Mouse (Mus musculus) heart, adult 2 months (tissue): ENCODE results near the gene Fam234b. TPM values are rescaled to one million over a fixed set of nuclear protein-coding genes. Genes with fewer than 3 reads are reported as not detected.

Experiments
- DNase-seq, 2 experiments: peaks; one replicate each; pipeline ENCODE4 v3.0.0; 2021
- H3K27ac ChIP-seq: fragments of 200-600 bp; 2 replicates; pipeline ENCODE4 v1.8.1; 2022
- H3K27me3 ChIP-seq: fragments of 200-500 bp; 2 replicates; pipeline ENCODE4 v1.6.1; 2012; ENCODE audit warnings: mild to moderate bottlenecking, low read length, inconsistent platforms, mixed read lengths; ENCODE audit not compliant: control insufficient read depth, insufficient read depth
- H3K36me3 ChIP-seq: fragments of 200-500 bp; 2 replicates; pipeline ENCODE4 v1.6.1; 2012; ENCODE audit warnings: low read length, inconsistent platforms; ENCODE audit not compliant: control insufficient read depth, insufficient read depth
- H3K4me1 ChIP-seq: fragments of 200-500 bp; 2 replicates; pipeline ENCODE4 v1.6.1; 2011; ENCODE audit warnings: low read length; ENCODE audit not compliant: control insufficient read depth, insufficient read depth
- H3K4me3 ChIP-seq: fragments of 200-600 bp; 2 replicates; pipeline ENCODE4 v1.8.1; 2022
- H3K79me2 ChIP-seq: fragments of 200-500 bp; replicated peaks from 2 replicates; pipeline ENCODE4 v1.6.1; 2012; ENCODE audit warnings: mild to moderate bottlenecking, inconsistent platforms, low read length, moderate library complexity, mixed read lengths; ENCODE audit not compliant: control insufficient read depth, insufficient read depth
- H3K9ac ChIP-seq: fragments of 200-500 bp; 2 replicates; pipeline ENCODE4 v1.6.1; 2012; ENCODE audit warnings: low read depth, mild to moderate bottlenecking, control low read depth, inconsistent platforms, low read length, mixed read lengths
- CTCF ChIP-seq: fragments of 200-600 bp; IDR thresholded peaks from 2 replicates; pipeline ENCODE4 v1.8.1; 2022; ENCODE audit warnings: antibody characterized with exemption, mild to moderate bottlenecking, moderate library complexity
- EP300 ChIP-seq: fragments of 200-500 bp; IDR thresholded peaks from 2 replicates; pipeline ENCODE4 v1.6.1; 2011; ENCODE audit warnings: low read depth, low read length, control low read depth; ENCODE audit not compliant: insufficient read depth
- POLR2A ChIP-seq: fragments of 200-500 bp; IDR thresholded peaks from 2 replicates; pipeline ENCODE4 v1.6.1; 2011; ENCODE audit warnings: mild to moderate bottlenecking, low read depth, low read length, control low read depth; ENCODE audit not compliant: insufficient read depth
- WGBS: fragments of 180-500 bp; shearing (Covaris S2); methylation state at CpG from one replicate; pipeline ENCODE4 v1.1.7; 2018; 5-methylcytosine and 5-hydroxymethylcytosine counted together
- intact Hi-C: fragments of 180-260 bp; cut with DNase I; formaldehyde crosslinking; loops from one replicate; pipeline ENCODE4 v1.15.1; 2025
- polyA plus RNA-seq: library from polyadenylated mRNA; depleted of rRNA; stranded (reverse); fragments of >200 nt; gene quantifications from 2 replicates; pipeline ENCODE4 v1.2.3, GENCODE M21; 2012; rRNA removed
- total RNA-seq, 2 experiments: library from RNA; stranded (reverse); gene quantifications; 2 replicates each; pipeline ENCODE4 v1.2.3; 2021

Gene Fam234b
- total and polyA plus RNA-seq, 3 experiments, result 5.8 to 9.5 (median 6.4) TPM

GRCm38 (mm10) chr6:135294150-135294549 is 96.4 kb downstream of the Fam234b start:
- Histone ChIP-seq H3K9ac (no peak overlapping the region), H3K27ac (no peak overlapping the region), H3K4me1 (peaks cover 6% of the 10 kb centered on the region), H3K79me2 (no peaks in the 10 kb centered on the region), H3K27me3 (no peaks in the 10 kb centered on the region), H3K4me3 (no peak overlapping the region), H3K36me3 (no peaks in the 10 kb centered on the region)
- DNase-seq, result no peak
- WGBS, result 65% methylated on average over 6 of the region's 6 CpGs
- no peak for TF ChIP-seq POLR2A
- TF ChIP-seq CTCF, result no peak
- TF ChIP-seq EP300, result no peak
- intact Hi-C loops, result no loop called here

Other genes starting within 250 kb of the Fam234b start
- 1 to 10 TPM; 6.9 to 9.3 TPM for gene Apold1, start 216.3 kb upstream of the Fam234b start, total RNA-seq
- 3.6 and 4.4 TPM in 2 replicates for gene Apold1, start 216.3 kb upstream of the Fam234b start, polyA plus RNA-seq
- 10 to 100 TPM; 38.1 to 40.3 TPM for gene Ddx47, start 186.4 kb upstream of the Fam234b start, total RNA-seq
- 32.2 and 53.1 TPM in 2 replicates for gene Ddx47, start 186.4 kb upstream of the Fam234b start, polyA plus RNA-seq
- gene Gprc5a, start 132.3 kb upstream of the Fam234b start, total RNA-seq, result 1 to 10 TPM; 1.2 to 2.9 TPM
- gene Gprc5a, start 132.3 kb upstream of the Fam234b start, polyA plus RNA-seq, result 1.4 and 3.4 TPM in 2 replicates
- gene Gprc5d, start 79.7 kb upstream of the Fam234b start, total RNA-seq, result not detected
- not detected in 2 replicates for gene Gprc5d, start 79.7 kb upstream of the Fam234b start, polyA plus RNA-seq
- gene Hebp1, start within 50 bp of the Fam234b start, total RNA-seq, result 10 to 100 TPM; 46.6 to 57.8 TPM
- 11.3 and 14.1 TPM in 2 replicates for gene Hebp1, start within 50 bp of the Fam234b start, polyA plus RNA-seq
- under 1 TPM; 0.34 to 0.68 TPM for gene Gsg1, start 56.4 kb downstream of the Fam234b start, total RNA-seq
- gene Gsg1, start 56.4 kb downstream of the Fam234b start, polyA plus RNA-seq, result 2.7 and 3.0 TPM in 2 replicates
- not detected for gene Pbp2, start 112.4 kb downstream of the Fam234b start, total RNA-seq
- gene Pbp2, start 112.4 kb downstream of the Fam234b start, polyA plus RNA-seq, result 0.12 TPM in 1 of 2 replicates, not detected in the other
- gene Emp1, start 164.6 kb downstream of the Fam234b start, total RNA-seq, result 10 to 100 TPM; 33.5 to 49.0 TPM
- 52.4 and 125 TPM in 2 replicates for gene Emp1, start 164.6 kb downstream of the Fam234b start, polyA plus RNA-seq